Mouse (Mus musculus) bone marrow, adult 2 months (tissue): ENCODE data around the gene Hist1h4b.
"Not testable (repeated sequence)": the region's sequence is repeated elsewhere in the genome, so short reads cannot be mapped to it uniquely, and the experiment has no call there.

Source experiments
- CTCF ChIP-seq: fragments of 200-500 bp; IDR thresholded peaks from 2 replicates; pipeline ENCODE4 v1.5.1; 2011; ENCODE audit warnings: low read length, control low read depth; ENCODE audit not compliant: control insufficient read depth, insufficient read depth
- POLR2A ChIP-seq: fragments of 200-500 bp; IDR thresholded peaks from 2 replicates; pipeline ENCODE4 v1.6.1; 2011; ENCODE audit warnings: low read depth, mild to moderate bottlenecking, control low read depth, low read length, borderline replicate concordance; ENCODE audit not compliant: control insufficient read depth

GRCm38 (mm10) chr13:23750839-23751477, 5.9 kb upstream of the Hist1h4b start, which contains the start of gene Hist1h2ab:
- not testable (repeated sequence) for TF ChIP-seq CTCF
- peak; percentile 98 for TF ChIP-seq POLR2A
